Mouse (Mus musculus): Measurements from ENCODE around the gene Phf5a.

Gene Phf5a

DNA sequence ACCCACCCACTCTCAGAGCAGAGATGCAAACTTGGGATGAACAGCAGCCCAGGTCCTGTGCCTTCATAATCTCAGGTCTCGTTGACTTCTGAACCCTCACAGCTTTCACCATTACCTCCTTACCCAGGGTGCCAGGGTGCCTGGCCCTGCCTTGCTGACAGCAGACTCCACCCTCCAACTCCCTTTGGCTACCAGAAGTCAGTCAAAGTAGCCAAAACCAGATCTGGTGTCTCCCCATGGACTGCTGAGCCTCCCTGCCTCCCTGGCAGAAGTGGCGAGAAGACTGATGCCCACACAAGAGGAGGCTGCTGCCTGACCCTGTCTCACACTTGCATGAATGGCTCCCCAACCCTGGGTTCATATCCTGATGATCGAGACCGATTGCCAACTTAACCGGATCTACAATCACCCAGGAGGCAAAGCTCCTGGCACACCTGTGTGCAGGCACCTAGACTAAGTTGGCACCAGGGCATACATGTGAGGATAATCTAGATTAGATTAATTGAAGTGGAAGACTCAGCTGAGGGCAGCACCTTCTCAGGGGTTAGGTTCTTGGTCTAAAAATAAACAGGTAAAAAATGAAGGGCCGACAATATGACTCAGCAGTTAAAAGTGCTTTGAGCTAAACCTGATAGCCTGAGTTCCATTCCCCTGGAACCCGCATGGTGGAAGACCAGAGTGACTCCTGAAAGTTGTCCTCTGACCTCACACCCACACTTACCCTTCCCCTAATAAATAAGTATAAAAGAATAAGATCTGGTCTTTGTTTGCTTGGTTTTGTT, 43.1 kb downstream of the Phf5a start:
- peak; percentile 64 for DNase-seq (ENCODE audit: low read depth, low spot score)

DNA sequence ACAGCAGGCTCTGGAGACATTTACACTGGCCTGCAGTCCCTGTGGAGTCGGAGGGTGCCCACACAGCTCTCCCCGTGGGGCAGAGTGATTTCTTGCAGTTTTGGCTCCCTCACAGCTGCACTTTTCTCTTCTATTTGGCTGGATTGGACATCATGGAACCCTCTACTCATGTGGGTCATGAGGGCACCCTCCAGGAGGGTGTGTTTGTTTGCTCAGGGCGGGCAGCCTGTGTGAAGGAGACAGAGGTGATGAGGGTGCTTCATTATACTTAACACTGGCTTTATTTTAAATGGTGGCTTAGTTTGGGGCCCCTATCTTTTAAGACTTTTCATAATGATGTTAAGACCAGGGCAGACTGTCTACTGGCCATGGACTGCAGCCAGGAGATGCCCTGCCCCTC, 46.9 kb downstream of the Phf5a start:
- no peak for DNase-seq (ENCODE audit: low read depth, low spot score)

DNA sequence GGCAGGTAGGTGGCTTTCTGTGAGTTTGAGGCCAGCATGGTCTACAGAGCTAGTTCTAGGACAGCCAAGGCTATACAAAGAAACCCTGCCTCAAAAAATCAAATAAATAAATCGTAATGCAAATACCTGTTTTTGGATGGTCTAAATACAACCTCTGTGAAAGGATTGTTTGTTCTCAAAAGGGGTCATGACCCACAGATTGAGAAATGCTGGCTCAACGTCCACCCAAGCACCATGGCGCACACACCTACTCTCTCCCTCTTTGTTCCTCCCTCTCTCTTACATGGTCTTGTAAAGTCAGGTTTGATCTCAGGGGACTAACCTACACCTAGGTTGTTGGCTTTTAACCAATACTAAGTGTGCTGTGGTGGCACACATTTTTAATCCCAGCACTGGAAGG, 49.1 kb downstream of the Phf5a start:
- no peak for DNase-seq (ENCODE audit: low read depth, low spot score)

DNA sequence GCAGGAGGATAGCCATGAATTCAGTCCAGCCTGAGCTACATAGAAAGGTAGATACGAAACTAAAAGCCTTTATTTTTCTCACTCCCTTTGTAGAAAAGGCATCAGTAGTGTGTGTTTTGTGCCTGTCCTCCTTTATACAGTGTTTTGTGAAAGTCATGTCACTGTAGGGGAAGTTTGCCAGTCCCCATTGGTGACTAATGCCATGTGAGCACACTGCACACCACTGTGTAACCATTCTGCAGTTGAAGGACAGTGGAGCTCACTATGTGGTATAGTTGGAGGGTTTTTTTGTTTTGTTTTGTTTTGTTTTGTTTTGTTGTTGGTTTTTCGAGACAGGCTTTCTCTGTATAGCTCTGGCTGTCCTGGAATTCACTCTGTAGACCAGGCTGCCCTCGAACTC, 53.3 kb downstream of the Phf5a start:
- no peak for DNase-seq (ENCODE audit: low read depth, low spot score)

DNA sequence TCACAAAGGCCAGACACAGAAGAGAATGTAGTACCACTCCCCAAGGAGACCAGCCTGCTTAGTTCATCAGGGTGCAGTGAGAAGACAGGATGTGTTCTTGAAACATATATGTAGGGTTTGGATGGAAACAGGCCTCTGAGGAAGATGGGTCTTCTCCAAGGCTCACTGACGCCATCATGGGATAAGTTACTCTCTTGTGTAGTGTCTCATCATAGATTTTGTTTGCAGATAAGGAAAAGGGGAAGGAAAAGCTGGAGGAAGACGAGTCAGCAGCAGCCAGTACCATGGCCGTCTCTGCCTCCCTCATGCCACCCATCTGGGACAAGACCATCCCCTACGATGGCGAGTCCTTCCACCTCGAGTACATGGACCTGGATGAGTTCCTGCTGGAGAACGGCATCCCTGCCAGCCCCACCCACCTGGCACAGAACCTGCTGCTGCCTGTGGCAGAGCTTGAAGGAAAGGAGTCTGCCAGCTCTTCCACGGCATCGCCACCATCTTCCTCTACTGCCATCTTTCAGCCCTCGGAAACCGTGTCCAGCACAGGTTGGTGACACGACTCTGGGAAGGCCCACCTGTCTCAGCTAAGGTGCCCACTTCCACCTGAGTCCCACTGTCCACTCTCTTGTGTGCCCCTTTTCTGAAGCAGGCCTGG, 56.9 kb downstream of the Phf5a start:
- DNase-seq (ENCODE audit: low read depth, low spot score): no peak

Data from A20 (cell line).